Mouse (Mus musculus) left cerebral cortex, adult 2 months (tissue): ENCODE data around the gene Zbtb2. TPM values are rescaled to one million over a fixed set of nuclear protein-coding genes. Genes with fewer than 3 reads are reported as not detected.

Source experiments
- DNase-seq, 2 experiments: peaks; one replicate each; pipeline ENCODE4 v3.0.0; 2021 to 2022; ENCODE audit warnings: low spot score in 2 of 2, mixed read lengths in 1 of 2; ENCODE audit errors: extremely low spot score in 1 of 2
- H3K27ac ChIP-seq: fragments of 200-600 bp; 2 replicates; pipeline ENCODE4 v1.8.1; 2022
- H3K4me3 ChIP-seq: fragments of 200-600 bp; 2 replicates; pipeline ENCODE4 v1.8.1; 2022
- CTCF ChIP-seq: fragments of 200-600 bp; IDR thresholded peaks from 2 replicates; pipeline ENCODE4 v1.8.1; 2022; ENCODE audit warnings: antibody characterized with exemption, mild to moderate bottlenecking, moderate library complexity
- intact Hi-C: fragments of 180-260 bp; cut with DNase I; formaldehyde crosslinking; loops from one replicate; pipeline ENCODE4 v1.15.1; 2025
- total RNA-seq, 2 experiments: library from RNA; stranded (reverse); gene quantifications; 2 replicates each; pipeline ENCODE4 v1.2.3; 2021

Zbtb2 gene
- total RNA-seq, 2 experiments from 2014 or later: 9.8 to 12.2 TPM

- TF ChIP-seq CTCF: no peak
- intact Hi-C loops: no loop called here
- Histone ChIP-seq H3K27ac (no peak overlapping the region), H3K4me3 (no peak overlapping the region)
- no peak for DNase-seq
Measured at GRCm38 (mm10) chr10:4354371-4355260, 33.3 kb downstream of the Zbtb2 start.

- no peak overlapping the region for H3K4me3 ChIP-seq
- DNase-seq: no peak
- intact Hi-C loops: loop anchor here (2.0 kb wide), 1 partner anchor 351 kb away; no protein-coding TSS in a partner anchor
- no peak for TF ChIP-seq CTCF
- H3K27ac ChIP-seq: no peak overlapping the region
Measured at GRCm38 (mm10) chr10:4347591-4347990, 40.3 kb downstream of the Zbtb2 start.

- Histone ChIP-seq H3K4me3 (peak overlapping the region; percentile 45), H3K27ac (no peak overlapping the region)
- intact Hi-C loops: loop anchor here (2.0 kb wide), 1 partner anchor 350 kb away; no protein-coding TSS in a partner anchor
- DNase-seq: no peak
- no peak for TF ChIP-seq CTCF
Measured at GRCm38 (mm10) chr10:4347136-4347492, 40.8 kb downstream of the Zbtb2 start.

- TF ChIP-seq CTCF: peak; percentile 97
- intact Hi-C loops: loop anchor here (2.0 kb wide), 1 partner anchor 350 kb away; no protein-coding TSS in a partner anchor
Measured at GRCm38 (mm10) chr10:4346489-4347135, 41.3 kb downstream of the Zbtb2 start.

GRCm38 (mm10) chr10:4341430-4341829 is 46.5 kb downstream of the Zbtb2 start:
- intact Hi-C loops: no loop called here

More at GRCm38 (mm10) chr10:4346489-4347135, 41.3 kb downstream of the Zbtb2 start:
- Histone ChIP-seq H3K27ac (no peak overlapping the region), H3K4me3 (peak overlapping the region; percentile 45)
- DNase-seq: peak; percentile 84 to 88

GRCm38 (mm10) chr10:4338863-4339461 is 48.9 kb downstream of the Zbtb2 start:
- Histone ChIP-seq H3K4me3 (no peak overlapping the region), H3K27ac (no peak overlapping the region)
- intact Hi-C loops: no loop called here
- no peak for TF ChIP-seq CTCF
- DNase-seq: no peak

More at GRCm38 (mm10) chr10:4341430-4341829, 46.5 kb downstream of the Zbtb2 start:
- H3K4me3 ChIP-seq: no peak overlapping the region
- peak; percentile 56 for TF ChIP-seq CTCF
- peak in 1 of 2 experiments; percentile 36 for DNase-seq
- no peak overlapping the region for H3K27ac ChIP-seq

- no peak for TF ChIP-seq CTCF
- intact Hi-C loops: loop anchor here (5.0 kb wide), 3 partner anchors 67 to 802 kb away; partner anchors contain the start of gene Akap12
- peak overlapping the region; percentile 43 for H3K4me3 ChIP-seq
- DNase-seq: peak; percentile 54 to 64
- peak overlapping the region; percentile 48 for H3K27ac ChIP-seq
Measured at GRCm38 (mm10) chr10:4334039-4334683, 53.7 kb downstream of the Zbtb2 start.

GRCm38 (mm10) chr10:4333319-4333718 is 54.6 kb downstream of the Zbtb2 start:
- intact Hi-C loops: loop anchor here (2.0 to 5.0 kb wide), 5 partner anchors 66 to 801 kb away; partner anchors contain the start of gene Akap12
- H3K4me3 ChIP-seq: no peak overlapping the region

GRCm38 (mm10) chr10:4332228-4332979 is 55.5 kb downstream of the Zbtb2 start:
- no peak for DNase-seq
- H3K27ac ChIP-seq: no peak overlapping the region
- intact Hi-C loops: loop anchor here (2.0 to 5.0 kb wide), 5 partner anchors 65 to 800 kb away; partner anchors contain the start of gene Akap12
- no peak overlapping the region for H3K4me3 ChIP-seq
- TF ChIP-seq CTCF: no peak

More at GRCm38 (mm10) chr10:4333319-4333718, 54.6 kb downstream of the Zbtb2 start:
- peak; percentile 33 to 49 for DNase-seq
- TF ChIP-seq CTCF: peak; percentile 87
- H3K27ac ChIP-seq: no peak overlapping the region

GRCm38 (mm10) chr10:4327716-4328115 is 60.2 kb downstream of the Zbtb2 start:
- no peak overlapping the region for H3K27ac ChIP-seq
- no peak overlapping the region for H3K4me3 ChIP-seq
- no peak for DNase-seq
- intact Hi-C loops: no loop called here
- no peak for TF ChIP-seq CTCF
